Mouse (Mus musculus) subcutaneous adipose tissue, adult 2 months (tissue): ENCODE measurements around the gene Sprr1b. TPM values are rescaled to one million over a fixed set of nuclear protein-coding genes. Genes with fewer than 3 reads are reported as not detected.

Source experiments
- polyA plus RNA-seq: library from polyadenylated mRNA; depleted of rRNA; stranded (reverse); fragments of >200 nt; gene quantifications from 2 replicates; pipeline ENCODE4 v1.2.3, GENCODE M21; 2012; ENCODE audit warnings: low replicate concordance; rRNA removed

Gene Sprr1b
- not detected in 2 replicates for polyA plus RNA-seq

GRCm38 (mm10) chr3:92438689-92439088, at the start of gene Sprr1b:
Sprr1b (minus strand) TSS chr3:92438789.

GRCm38 (mm10) chr3:92485863-92486262, 47.3 kb upstream of the Sprr1b start, which contains the start of gene Sprr1a:
Sprr1a (minus strand) TSS chr3:92485895.

GRCm38 (mm10) chr3:92458620-92459019, 20.0 kb upstream of the Sprr1b start, which contains the start of gene Sprr3:
Sprr3 (minus strand) TSS chr3:92458720.

GRCm38 (mm10) chr3:92432282-92432681, 6.3 kb downstream of the Sprr1b start, which contains the start of gene Sprr2k:
Sprr2k (plus strand) TSS chr3:92432582.

GRCm38 (mm10) chr3:92429323-92429722, 9.3 kb downstream of the Sprr1b start, which contains the start of gene Gm9774:
Gm9774 (minus strand) TSS chr3:92429423.

GRCm38 (mm10) chr3:92417782-92418181, 20.8 kb downstream of the Sprr1b start, which contains the start of gene Sprr2j-ps:
Sprr2j-ps (plus strand) TSS chr3:92418082.

GRCm38 (mm10) chr3:92407691-92408090, 30.9 kb downstream of the Sprr1b start, which contains the start of gene Sprr2i:
Sprr2i (plus strand) TSS chr3:92407991.

Other genes starting within 250 kb of the Sprr1b start
- gene Sprr2a1, start 223.0 kb downstream of the Sprr1b start, polyA plus RNA-seq = 0.62 TPM in 1 of 2 replicates, not detected in the other
- 6.5 and 104 TPM in 2 replicates for gene Sprr2a2, start 222.9 kb downstream of the Sprr1b start, polyA plus RNA-seq
- 0.27 and 7.1 TPM in 2 replicates for gene Sprr2a3, start 153.4 kb downstream of the Sprr1b start, polyA plus RNA-seq
- gene Sprr2b, start 122.2 kb downstream of the Sprr1b start, polyA plus RNA-seq = 1.1 TPM in 1 of 2 replicates, not detected in the other
- 0.63 TPM in 1 of 2 replicates, not detected in the other for gene Sprr2d, start 99.6 kb downstream of the Sprr1b start, polyA plus RNA-seq
- 0.60 TPM in 1 of 2 replicates, not detected in the other for gene Sprr2e, start 86.6 kb downstream of the Sprr1b start, polyA plus RNA-seq
- gene Sprr2f, start 73.6 kb downstream of the Sprr1b start, polyA plus RNA-seq = 2.5 and 478 TPM in 2 replicates
- gene Sprr2h, start 53.1 kb downstream of the Sprr1b start, polyA plus RNA-seq = not detected in 2 replicates
- gene Sprr2i, start 30.8 kb downstream of the Sprr1b start, polyA plus RNA-seq = not detected in 2 replicates
- not detected in 2 replicates for gene Sprr2j-ps, start 20.7 kb downstream of the Sprr1b start, polyA plus RNA-seq
- gene Gm9774, start 9.4 kb downstream of the Sprr1b start, polyA plus RNA-seq = 9.2 and 13.3 TPM in 2 replicates
- gene Sprr2k, start 6.2 kb downstream of the Sprr1b start, polyA plus RNA-seq = not detected in 2 replicates
- 0.09 TPM in 1 of 2 replicates, not detected in the other for gene Sprr3, start 19.9 kb upstream of the Sprr1b start, polyA plus RNA-seq
- gene Sprr1a, start 47.1 kb upstream of the Sprr1b start, polyA plus RNA-seq = 0.37 and 22.2 TPM in 2 replicates
- gene Sprr4, start 61.7 kb upstream of the Sprr1b start, polyA plus RNA-seq = not detected in 2 replicates
- gene 2310046K23Rik, start 95.7 kb upstream of the Sprr1b start, polyA plus RNA-seq = not detected in 2 replicates
- gene Ivl, start 134.9 kb upstream of the Sprr1b start, polyA plus RNA-seq = 0.31 TPM in 1 of 2 replicates, not detected in the other
- gene Smcp, start 150.2 kb upstream of the Sprr1b start, polyA plus RNA-seq = not detected in 2 replicates
- gene 2210017I01Rik, start 168.7 kb upstream of the Sprr1b start, polyA plus RNA-seq = not detected in 2 replicates
- gene Lce6a, start 182.9 kb upstream of the Sprr1b start, polyA plus RNA-seq = not detected in 2 replicates
- gene Lce1a1, start 209.5 kb upstream of the Sprr1b start, polyA plus RNA-seq = not detected in 2 replicates
- not detected in 2 replicates for gene Lce1b, start 218.1 kb upstream of the Sprr1b start, polyA plus RNA-seq
- not detected in 2 replicates for gene Lce1a2, start 231.5 kb upstream of the Sprr1b start, polyA plus RNA-seq
- not detected in 2 replicates for gene Lce1c, start 240.5 kb upstream of the Sprr1b start, polyA plus RNA-seq
- not detected in 2 replicates for gene Lce1d, start 248.4 kb upstream of the Sprr1b start, polyA plus RNA-seq